Mouse (Mus musculus): Measurements from ENCODE around the gene Fut1. TPM values are rescaled to one million over a fixed set of nuclear protein-coding genes. Genes with fewer than 3 reads are reported as not detected.

Gene Fut1
- polyA plus RNA-seq, 1 experiment = not detected

GRCm38 (mm10) chr7:45593118-45593815, 23.8 kb upstream of the Fut1 start:
- no peak for TF ChIP-seq GATA1 (IDR thresholded peaks at IDR 0.05; ENCODE audit: low read length)

- no peak for TF ChIP-seq GATA1 (IDR thresholded peaks at IDR 0.05; ENCODE audit: low read length)
Observed at GRCm38 (mm10) chr7:45595176-45595575, 21.9 kb upstream of the Fut1 start.

GRCm38 (mm10) chr7:45596107-45596506, 21.0 kb upstream of the Fut1 start:
- TF ChIP-seq GATA1 (IDR thresholded peaks at IDR 0.05; ENCODE audit: low read length) = no peak

- no peak for TF ChIP-seq GATA1 (IDR thresholded peaks at IDR 0.05; ENCODE audit: low read length)
Observed at GRCm38 (mm10) chr7:45597013-45597412, 20.1 kb upstream of the Fut1 start.

GRCm38 (mm10) chr7:45597527-45597926, 19.6 kb upstream of the Fut1 start:
- TF ChIP-seq GATA1 (IDR thresholded peaks at IDR 0.05; ENCODE audit: low read length) = no peak

GRCm38 (mm10) chr7:45598960-45599879, 17.9 kb upstream of the Fut1 start:
- TF ChIP-seq GATA1 (IDR thresholded peaks at IDR 0.05; ENCODE audit: low read length) = no peak

GRCm38 (mm10) chr7:45605704-45606289, 11.3 kb upstream of the Fut1 start:
- TF ChIP-seq GATA1 (IDR thresholded peaks at IDR 0.05; ENCODE audit: low read length) = no peak

- no peak for TF ChIP-seq GATA1 (IDR thresholded peaks at IDR 0.05; ENCODE audit: low read length)
Observed at GRCm38 (mm10) chr7:45609511-45609910, 7.6 kb upstream of the Fut1 start.

- no peak for TF ChIP-seq GATA1 (IDR thresholded peaks at IDR 0.05; ENCODE audit: low read length)
Observed at GRCm38 (mm10) chr7:45616277-45616676, 812 bp upstream of the Fut1 start.

GRCm38 (mm10) chr7:45618316-45618715, 1.2 kb downstream of the Fut1 start:
- no peak for TF ChIP-seq GATA1 (IDR thresholded peaks at IDR 0.05; ENCODE audit: low read length)

GRCm38 (mm10) chr7:45619592-45619991, 2.5 kb downstream of the Fut1 start:
- TF ChIP-seq GATA1 (IDR thresholded peaks at IDR 0.05; ENCODE audit: low read length) = no peak

GRCm38 (mm10) chr7:45621443-45621842, 4.4 kb downstream of the Fut1 start, which contains the start of gene Izumo1:
Gene Izumo1, plus strand, starts transcription at chr7:45621811.
- TF ChIP-seq GATA1 (IDR thresholded peaks at IDR 0.05; ENCODE audit: low read length) = no peak

- TF ChIP-seq GATA1 (IDR thresholded peaks at IDR 0.05; ENCODE audit: low read length) = no peak
Observed at GRCm38 (mm10) chr7:45623507-45623906, 6.4 kb downstream of the Fut1 start.

GRCm38 (mm10) chr7:45624718-45625117, 7.6 kb downstream of the Fut1 start:
- TF ChIP-seq GATA1 (IDR thresholded peaks at IDR 0.05; ENCODE audit: low read length) = no peak

GRCm38 (mm10) chr7:45625481-45625880, 8.4 kb downstream of the Fut1 start:
- TF ChIP-seq GATA1 (IDR thresholded peaks at IDR 0.05; ENCODE audit: low read length) = no peak

GRCm38 (mm10) chr7:45626571-45627076, 9.5 kb downstream of the Fut1 start:
- no peak for TF ChIP-seq GATA1 (IDR thresholded peaks at IDR 0.05; ENCODE audit: low read length)
